Mouse (Mus musculus) leukemia stem cell, adult 10-12 weeks (primary cell): ENCODE data around the gene Irs1. TPM values are rescaled to one million over a fixed set of nuclear protein-coding genes. Genes with fewer than 3 reads are reported as not detected.

Experiments
- polyA plus RNA-seq: library from polyadenylated mRNA; stranded (reverse); fragments of >175 nt; gene quantifications from 2 replicates; pipeline ENCODE4 v1.2.3, GENCODE M21; 2012; ENCODE audit warnings: low replicate concordance

Gene Irs1
- 0.06 TPM in 1 of 2 replicates, not detected in the other for polyA plus RNA-seq

DNA sequence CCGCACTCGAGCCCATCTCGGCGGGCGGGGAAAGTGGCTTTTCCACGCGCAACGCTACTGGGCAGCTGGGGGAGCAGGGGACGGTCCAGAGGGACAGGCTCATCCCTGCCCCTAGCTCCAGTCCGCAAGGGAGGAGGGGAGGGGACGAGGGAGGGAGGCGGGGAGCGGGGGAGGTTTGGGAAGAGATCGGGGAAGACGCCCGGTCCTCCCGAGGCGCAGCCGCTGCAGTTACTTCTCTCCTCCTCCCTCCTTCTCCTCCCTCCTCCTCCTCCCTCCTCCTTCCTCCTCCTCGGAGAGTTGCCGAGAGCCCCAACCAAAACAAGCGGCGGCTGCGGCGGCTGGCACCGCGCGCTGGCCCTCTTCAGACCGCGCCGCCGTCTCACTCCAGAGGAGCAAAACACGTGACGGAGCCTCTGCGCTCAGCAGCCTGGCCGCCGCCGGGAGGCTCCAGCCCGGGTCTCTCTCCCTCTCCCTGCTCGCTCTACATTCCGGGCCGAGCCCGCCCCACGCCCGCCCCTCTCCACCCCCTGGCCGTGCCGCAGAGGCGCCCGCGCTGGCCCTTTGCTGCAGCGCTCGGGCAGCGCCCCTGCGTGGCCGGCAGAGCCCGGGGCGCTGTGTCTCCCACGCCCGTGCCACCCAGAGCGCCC lies at the start of gene Irs1:
TSS of gene Irs1 (minus strand) at position 266 of the 647 bp plus-strand sequence.

DNA sequence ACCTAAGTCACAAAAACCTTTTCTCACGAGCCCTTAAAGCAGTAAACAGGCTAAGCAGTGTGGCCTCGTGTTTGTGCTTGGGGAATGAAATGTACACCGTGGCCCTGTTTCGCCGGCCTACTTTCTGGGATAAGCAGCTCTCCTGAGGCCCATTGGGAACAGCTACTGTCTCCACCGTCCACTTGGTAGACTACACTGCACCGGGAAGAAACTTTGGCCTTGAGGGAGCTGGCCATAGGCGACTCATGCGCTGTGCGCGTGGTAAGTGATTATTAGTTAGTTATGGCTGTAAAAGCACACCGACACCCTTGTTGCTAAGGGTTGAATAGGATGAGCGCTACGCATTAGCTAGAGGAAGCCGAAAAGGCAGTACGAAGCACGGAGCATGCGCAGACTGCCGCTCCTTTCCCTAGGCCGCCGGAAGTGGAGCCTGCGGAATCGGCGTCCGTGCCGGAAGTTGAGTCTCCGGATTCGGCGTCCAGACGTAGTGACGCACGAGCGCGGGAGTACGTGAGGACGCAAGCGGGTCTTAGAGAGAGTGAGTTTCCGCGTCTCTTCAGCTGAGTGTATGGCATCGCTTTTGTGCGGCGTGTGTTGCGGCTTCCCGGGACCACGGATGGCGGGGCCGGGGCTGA lies 25.0 kb upstream of the Irs1 start, which contains the start of gene Rhbdd1:
TSS of gene Rhbdd1 (plus strand) at position 342 of the 635 bp plus-strand sequence.

DNA sequence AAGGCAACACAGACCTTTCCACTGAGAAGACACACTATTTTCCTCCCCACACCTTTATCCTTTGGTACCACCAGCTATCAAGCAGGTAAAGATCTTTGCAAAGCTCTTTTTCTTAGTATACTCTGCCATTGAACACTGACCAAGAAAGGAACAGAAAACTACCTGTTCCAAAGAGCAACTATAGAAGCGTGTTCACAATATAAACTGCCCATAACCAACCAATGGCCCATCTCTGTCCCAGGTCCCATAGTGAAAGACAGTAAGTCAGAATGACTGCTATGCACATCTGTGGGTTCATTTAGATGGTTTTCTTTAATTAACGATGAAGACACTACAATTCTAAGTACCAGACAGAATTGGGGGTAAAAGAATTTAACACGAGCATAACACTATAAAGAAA lies 58.4 kb downstream of the Irs1 start, which contains the start of gene Gm9747:
TSS of gene Gm9747 (plus strand) at position 301 of the 400 bp plus-strand sequence.

Other genes with a start within 250 kb of the Irs1 start
- gene Gm9747, start 58.3 kb downstream of the Irs1 start, polyA plus RNA-seq = not detected in 2 replicates
- gene Rhbdd1, start 25.0 kb upstream of the Irs1 start, polyA plus RNA-seq = 1.8 and 3.2 TPM in 2 replicates